Mouse (Mus musculus) B cell, adult 67 days (primary cell): ENCODE data around the gene Erfe. TPM values are rescaled to one million over a fixed set of nuclear protein-coding genes. Genes with fewer than 3 reads are reported as not detected.

Source experiments
- total RNA-seq, 2 experiments: library from RNA; stranded (reverse); gene quantifications; 4 replicates each; pipeline ENCODE4 v1.2.4; 2023

The Erfe gene
- not detected for total RNA-seq

GRCm38 (mm10) chr1:91366215-91367108, at the start of gene Erfe:
Gene Erfe, plus strand, starts transcription at chr1:91366430.

GRCm38 (mm10) chr1:91321760-91322438, 44.3 kb upstream of the Erfe start, which contains the start of gene Espnl:
Gene Espnl, plus strand, starts transcription at chr1:91322075.

GRCm38 (mm10) chr1:91350841-91351240, 15.4 kb upstream of the Erfe start, which contains the start of gene Klhl30:
Gene Klhl30, plus strand, starts transcription at chr1:91351016.

GRCm38 (mm10) chr1:91398260-91399062, 32.2 kb downstream of the Erfe start, which contains the start of gene Ilkap:
Gene Ilkap, minus strand, starts transcription at chr1:91398815.

GRCm38 (mm10) chr1:91413898-91414594, 47.8 kb downstream of the Erfe start, which contains the start of gene Hes6:
Gene Hes6, minus strand, starts transcription at chr1:91414038.

Other genes with a start within 250 kb of the Erfe start
- gene Rbm44, start 221.3 kb upstream of the Erfe start, total RNA-seq, result 1 to 10 TPM; 1.8 to 2.7 TPM
- under 1 TPM in 1 of 2 experiments, not detected in 1; 0.23 TPM for gene Ramp1, start 186.6 kb upstream of the Erfe start, total RNA-seq
- gene Ube2f, start 116.1 kb upstream of the Erfe start, total RNA-seq, result 10 to 100 TPM; 50.8 to 66.0 TPM
- 10 to 100 TPM; 28.1 to 40.0 TPM for gene Scly, start 68.1 kb upstream of the Erfe start, total RNA-seq
- under 1 TPM in 1 of 2 experiments, not detected in 1; 0.39 TPM for gene Espnl, start 44.4 kb upstream of the Erfe start, total RNA-seq
- not detected for gene Klhl30, start 15.4 kb upstream of the Erfe start, total RNA-seq
- gene Ilkap, start 32.4 kb downstream of the Erfe start, total RNA-seq, result 100 to 1,000 TPM; 115 to 116 TPM
- gene Hes6, start 47.6 kb downstream of the Erfe start, total RNA-seq, result 10 to 100 TPM; 35.1 to 49.2 TPM
- 10 to 100 TPM; 25.0 to 25.3 TPM for gene Per2, start 92.9 kb downstream of the Erfe start, total RNA-seq
- 10 to 100 TPM in 1 of 2 experiments, 1 to 10 TPM in 1; 8.4 to 10.5 TPM for gene Traf3ip1, start 128.2 kb downstream of the Erfe start, total RNA-seq
- 10 to 100 TPM; 13.9 to 17.7 TPM for gene Asb1, start 174.1 kb downstream of the Erfe start, total RNA-seq